ENCODE assay signal across 35 mouse cellular contexts in genomic region chr11:51761241-51761640, GRCm38 (mm10).
"Had no signal": no experiment of that assay in that cellular context is flagged by ENCODE, and none has a peak within 500 bp of the region (broad histone marks: within the 10 kb centered on the region; RNA-seq: fewer than 3 reads in every experiment).

No protein-coding gene starts in this region.

- H3K36me3 ChIP-seq: heart, embryonic 10.5 days; heart, embryonic 12.5 days; heart, embryonic 13.5 days; heart, embryonic 15.5 days; hindbrain, embryonic 10.5 days; hindbrain, embryonic 12.5 days; hindbrain, embryonic 13.5 days; hindbrain, embryonic 15.5 days; intestine, embryonic 15.5 days had no signal

- H3K27me3 ChIP-seq: intestine, embryonic 15.5 days had no signal

- H3K4me3 ChIP-seq: heart, embryonic 10.5 days; heart, embryonic 12.5 days; heart, embryonic 13.5 days; heart, embryonic 15.5 days; hindbrain, embryonic 10.5 days; hindbrain, embryonic 12.5 days; hindbrain, embryonic 13.5 days; hindbrain, embryonic 15.5 days; intestine, embryonic 15.5 days; layer of hippocampus, adult 2 months; left cerebral cortex, adult 2 months had no signal

- H3K27ac ChIP-seq: heart, embryonic 10.5 days; heart, embryonic 13.5 days; heart, embryonic 15.5 days; hindbrain, embryonic 10.5 days; hindbrain, embryonic 12.5 days; hindbrain, embryonic 13.5 days; hindbrain, embryonic 14.5 days; hindbrain, embryonic 15.5 days; hindbrain, postnatal 0 days; intestine, embryonic 15.5 days; kidney, postnatal 0 days; layer of hippocampus, adult 2 months; left cerebral cortex, adult 2 months had no signal

- H3K9me3 ChIP-seq: heart, embryonic 10.5 days; heart, embryonic 12.5 days; heart, embryonic 13.5 days; heart, embryonic 15.5 days; hindbrain, embryonic 10.5 days; hindbrain, embryonic 12.5 days; hindbrain, embryonic 13.5 days; hindbrain, embryonic 15.5 days; intestine, embryonic 15.5 days had no signal

- DNase-seq: heart, postnatal 10 days; heart, postnatal 14 days; heart, postnatal 36 days; heart, postnatal 4 days; kidney, adult 11 months; kidney, adult 18-20 months; kidney, adult 2 months; kidney, adult 8-10 months; kidney, adult 9 months; kidney, postnatal 10 days; kidney, postnatal 14 days; kidney, postnatal 25 days; kidney, postnatal 36 days; kidney, postnatal 4 days; layer of hippocampus, adult 9-11 months; layer of hippocampus, postnatal 36 days had no signal

- H3K9ac ChIP-seq: heart, embryonic 12.5 days; heart, embryonic 13.5 days; heart, embryonic 15.5 days; hindbrain, embryonic 12.5 days; hindbrain, embryonic 13.5 days; hindbrain, embryonic 14.5 days; hindbrain, embryonic 15.5 days; intestine, embryonic 15.5 days had no signal

- H3K4me2 ChIP-seq: heart, embryonic 11.5 days; heart, embryonic 12.5 days; heart, embryonic 13.5 days; heart, embryonic 15.5 days; hindbrain, embryonic 12.5 days; hindbrain, embryonic 13.5 days; hindbrain, embryonic 14.5 days; hindbrain, embryonic 15.5 days; intestine, embryonic 15.5 days had no signal

- ATAC-seq: hindbrain, embryonic 16.5 days; hindbrain, postnatal 0 days; inflammation-experienced regulatory T-cells, adult 6 months; intestine, embryonic 15.5 days; intestine, embryonic 16.5 days; intestine, postnatal 0 days had no signal
